Mouse (Mus musculus) limb, embryonic 15.5 days (tissue): ENCODE data around the gene Npw. TPM values are rescaled to one million over a fixed set of nuclear protein-coding genes. Genes with fewer than 3 reads are reported as not detected.

ENCODE experiments used
- ATAC-seq: fragments of 200-750 bp; cut with Nextera tagmentation; 2 replicates; pipeline ENCODE4 v1.8.0; 2017; ENCODE audit warnings: low read depth, moderate TSS enrichment; ENCODE audit not compliant: insufficient number of reproducible peaks, low FRiP score, low TSS enrichment
- H3K27ac ChIP-seq: fragments of 300-500 bp; sonication (generic); 2 replicates; pipeline ENCODE4 v1.5.1; 2015; ENCODE audit warnings: moderate library complexity, mild to moderate bottlenecking, inconsistent platforms
- H3K27me3 ChIP-seq: fragments of 300-500 bp; sonication (generic); 2 replicates; pipeline ENCODE4 v1.6.1; 2015; ENCODE audit warnings: inconsistent platforms
- H3K36me3 ChIP-seq: fragments of 300-500 bp; sonication (generic); 2 replicates; pipeline ENCODE4 v1.6.1; 2015; ENCODE audit warnings: inconsistent platforms
- H3K4me1 ChIP-seq: fragments of 300-500 bp; sonication (generic); 2 replicates; pipeline ENCODE4 v1.6.1; 2015; ENCODE audit warnings: inconsistent platforms
- H3K4me2 ChIP-seq: fragments of 300-500 bp; sonication (generic); 2 replicates; pipeline ENCODE4 v1.6.1; 2015; ENCODE audit warnings: mild to moderate bottlenecking, inconsistent platforms
- H3K4me3 ChIP-seq: fragments of 300-500 bp; sonication (generic); 2 replicates; pipeline ENCODE4 v1.5.1; 2015; ENCODE audit warnings: mild to moderate bottlenecking, inconsistent platforms
- H3K9ac ChIP-seq: fragments of 300-500 bp; sonication (generic); 2 replicates; pipeline ENCODE4 v1.6.1; 2015; ENCODE audit warnings: inconsistent platforms
- H3K9me3 ChIP-seq: fragments of 300-500 bp; sonication (generic); 2 replicates; pipeline ENCODE4 v1.6.1; 2016; ENCODE audit warnings: inconsistent platforms
- WGBS: fragments of 180-500 bp; shearing (Covaris S2); methylation state at CpG from one replicate; pipeline ENCODE4 v1.1.7; 2015; 5-methylcytosine and 5-hydroxymethylcytosine counted together
- polyA plus RNA-seq: library from polyadenylated mRNA; unstranded; fragments of >200 nt; fragmentation: Nextera tagmentation; extraction: Ambion mirVana; gene quantifications from 2 replicates; pipeline ENCODE4 v1.2.1, GENCODE M21; 2015

Gene Npw
- polyA plus RNA-seq, 1 experiment from 2014 or later, result not detected

DNA sequence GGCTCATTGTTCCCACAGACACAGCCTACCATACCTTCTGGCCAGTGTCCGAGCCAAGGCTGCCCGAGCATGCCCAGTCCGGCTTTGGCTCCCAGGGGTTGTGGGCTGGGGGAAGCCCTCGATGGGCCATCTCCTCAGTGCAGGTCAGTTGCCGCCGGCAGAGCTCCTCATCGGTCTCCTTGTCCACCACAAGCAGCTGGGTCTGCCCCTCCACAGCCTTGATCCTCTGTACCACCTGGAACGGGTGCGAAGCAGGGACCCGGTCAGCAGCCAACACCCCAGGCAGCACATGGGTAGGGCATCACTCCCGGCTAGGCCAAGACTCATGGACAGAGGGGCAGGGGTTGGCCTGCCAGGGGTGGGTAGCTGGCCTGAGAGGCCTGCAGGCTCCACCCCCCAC is 10.8 kb downstream of the Npw start:
- H3K4me3 ChIP-seq, result no peak overlapping the region
- peaks cover 13% of the 10 kb centered on the region; the same call in 1 of the 2 replicates for H3K36me3 ChIP-seq
- 75% methylated on average over 11 of the region's 11 CpGs for WGBS
- no peaks in the 10 kb centered on the region for H3K27me3 ChIP-seq
- H3K4me2 ChIP-seq, result 0 out of 2 replicates have a peak overlapping the region, but pooled peaks have one; percentile 7
- ATAC-seq, result no peak
- H3K27ac ChIP-seq, result peak overlapping the region; percentile 22; the same call in 1 of the 2 replicates
- H3K9ac ChIP-seq, result peak overlapping the region; percentile 10; the same call in 1 of the 2 replicates
- H3K9me3 ChIP-seq, result no peaks in the 10 kb centered on the region
- H3K4me1 ChIP-seq, result peaks cover 60% of the 10 kb centered on the region

DNA sequence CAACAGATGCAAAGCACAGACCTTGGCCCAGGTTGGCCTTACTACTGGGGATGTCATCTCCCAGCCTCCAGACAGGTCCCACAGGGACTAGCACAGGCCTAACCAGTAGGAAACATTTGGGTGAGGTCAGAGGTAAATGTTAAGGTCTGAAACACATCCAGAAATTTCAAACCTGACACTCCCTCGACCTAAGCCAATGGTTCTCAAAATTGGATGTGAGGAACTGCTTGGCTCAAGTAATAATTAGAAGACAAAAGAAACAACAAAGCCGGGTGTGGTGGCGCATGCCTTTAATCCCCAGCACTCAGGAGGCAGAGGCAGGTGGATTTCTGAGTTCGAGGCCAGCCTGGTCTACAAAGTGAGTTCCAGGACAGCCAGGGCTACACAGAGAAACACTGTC is 11.9 kb downstream of the Npw start:
- no peak for ATAC-seq
- H3K4me3 ChIP-seq, result no peak overlapping the region
- no peak overlapping the region for H3K9ac ChIP-seq
- peaks cover 21% of the 10 kb centered on the region for H3K36me3 ChIP-seq
- H3K27ac ChIP-seq, result no peak overlapping the region
- peaks cover 60% of the 10 kb centered on the region for H3K4me1 ChIP-seq
- no peak overlapping the region for H3K4me2 ChIP-seq
- no peaks in the 10 kb centered on the region for H3K9me3 ChIP-seq
- 79% methylated on average over 4 of the region's 4 CpGs for WGBS
- H3K27me3 ChIP-seq, result no peaks in the 10 kb centered on the region

DNA sequence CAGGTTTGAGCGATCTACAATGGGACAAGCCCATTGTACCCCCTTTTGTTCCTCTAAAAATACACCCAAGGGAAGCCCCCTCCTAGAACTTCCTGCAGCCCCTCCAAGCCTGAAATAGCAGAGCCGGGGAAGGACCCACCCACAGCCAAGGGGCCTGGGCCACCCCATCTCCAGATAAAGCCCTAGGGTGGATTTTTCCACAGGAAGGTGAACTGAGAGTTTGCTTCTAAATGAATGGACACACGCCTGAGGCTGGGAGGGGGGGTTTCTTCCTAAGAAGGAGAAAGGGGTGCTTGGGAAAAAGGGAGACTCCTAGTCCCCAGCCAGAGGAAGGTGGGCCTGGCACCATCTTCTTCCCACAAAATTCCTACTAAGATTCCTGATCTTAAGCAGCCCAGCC is 12.3 kb downstream of the Npw start:
- no peak for ATAC-seq
- Histone ChIP-seq H3K4me3 (no peak overlapping the region), H3K9ac (no peak overlapping the region), H3K36me3 (peaks cover 23% of the 10 kb centered on the region), H3K27me3 (no peaks in the 10 kb centered on the region), H3K4me2 (no peak overlapping the region), H3K9me3 (no peaks in the 10 kb centered on the region), H3K4me1 (peaks cover 60% of the 10 kb centered on the region), H3K27ac (peak overlapping the region; percentile 81; the same call in 1 of the 2 replicates)
- 76% methylated on average over 3 of the region's 3 CpGs for WGBS

DNA sequence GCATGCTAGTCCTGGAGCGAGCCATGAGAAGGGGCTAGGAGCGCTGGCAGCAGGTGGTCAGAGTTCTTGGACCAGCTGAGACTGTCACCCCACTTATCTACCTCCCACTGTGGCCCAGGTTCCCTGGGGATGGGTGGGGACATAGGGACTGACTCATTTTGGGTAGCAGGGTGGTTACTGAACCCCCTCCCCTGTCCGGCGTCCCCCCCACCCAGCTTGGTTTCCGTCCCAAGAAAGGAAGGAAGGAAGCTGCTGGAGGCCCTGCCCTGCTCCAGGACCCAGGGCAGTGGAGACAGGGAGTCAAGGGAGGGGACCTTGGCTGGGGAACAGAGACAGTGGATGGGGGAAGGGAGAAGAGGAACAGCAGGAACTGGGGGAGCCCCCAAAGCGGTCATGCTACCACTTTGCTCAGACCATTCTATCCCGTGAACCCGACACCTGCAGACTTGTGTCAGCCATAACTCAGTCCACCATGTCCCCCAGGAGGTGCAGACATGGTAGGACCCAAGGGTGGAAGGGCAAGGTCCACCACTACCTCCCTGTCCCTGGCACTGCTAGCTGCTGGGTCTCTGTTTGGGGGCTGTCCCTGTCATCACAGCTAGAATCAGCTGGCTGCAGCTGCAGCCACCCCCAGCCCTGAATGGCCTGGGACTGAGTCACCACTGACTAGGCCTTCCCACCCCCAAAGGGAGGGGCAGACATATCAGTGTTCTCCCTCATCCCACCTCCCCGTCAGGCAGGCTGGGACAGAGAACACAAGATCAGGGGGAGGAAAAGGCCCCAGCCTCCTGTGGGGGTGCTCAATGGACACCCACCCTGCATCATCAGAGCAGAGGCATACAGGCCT is 13.2 kb downstream of the Npw start:
- no peak overlapping the region for H3K9ac ChIP-seq
- no peak for ATAC-seq

DNA sequence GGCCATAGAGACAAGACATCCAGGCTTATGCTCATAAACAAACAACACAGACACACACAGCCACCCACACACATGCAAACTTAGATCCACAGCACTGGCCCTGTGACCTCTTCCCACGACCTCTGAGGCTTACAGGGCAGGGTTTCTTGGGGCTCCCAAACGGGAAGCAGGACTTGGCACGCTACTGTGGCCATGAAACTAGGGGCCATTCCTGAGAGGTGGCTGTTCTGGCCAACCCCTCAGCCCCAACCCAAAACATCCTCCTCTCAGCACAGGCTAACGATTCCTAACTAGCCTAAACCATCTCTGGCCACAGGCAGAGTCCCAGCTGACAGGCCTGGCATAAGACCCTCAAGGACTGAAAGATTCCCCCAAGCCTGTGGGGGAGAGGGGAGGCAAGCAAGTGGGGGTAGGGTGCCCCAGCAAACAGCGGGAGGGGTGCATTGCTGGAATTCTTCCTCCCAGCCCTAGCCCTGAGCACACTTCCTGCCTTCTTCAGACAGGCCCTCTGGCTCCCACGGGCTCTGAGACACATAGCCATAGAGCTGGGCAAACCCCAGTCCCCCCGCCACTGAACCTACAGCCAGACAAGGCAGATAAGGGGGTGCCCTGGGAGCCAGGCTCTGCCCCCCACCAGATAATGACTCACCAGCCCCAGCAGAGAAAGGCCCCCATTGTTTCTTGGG is 14.1 kb downstream of the Npw start:
- Histone ChIP-seq H3K9ac (no peak overlapping the region), H3K4me3 (no peak overlapping the region), H3K27me3 (no peaks in the 10 kb centered on the region), H3K9me3 (no peaks in the 10 kb centered on the region), H3K36me3 (peaks cover 31% of the 10 kb centered on the region), H3K4me2 (no peak overlapping the region), H3K4me1 (peaks cover 63% of the 10 kb centered on the region), H3K27ac (peak overlapping the region; percentile 81)
- 30% methylated on average over 7 of the region's 7 CpGs for WGBS
- no peak for ATAC-seq

More for the DNA sequence above, 13.2 kb downstream of the Npw start:
- H3K4me1 ChIP-seq, result peaks cover 63% of the 10 kb centered on the region
- H3K27ac ChIP-seq, result peak overlapping the region; percentile 81
- peaks cover 31% of the 10 kb centered on the region for H3K36me3 ChIP-seq
- H3K4me2 ChIP-seq, result no peak overlapping the region
- WGBS, result 73% methylated on average over 9 of the region's 9 CpGs
- no peaks in the 10 kb centered on the region for H3K9me3 ChIP-seq
- H3K4me3 ChIP-seq, result no peak overlapping the region
- no peaks in the 10 kb centered on the region for H3K27me3 ChIP-seq

DNA sequence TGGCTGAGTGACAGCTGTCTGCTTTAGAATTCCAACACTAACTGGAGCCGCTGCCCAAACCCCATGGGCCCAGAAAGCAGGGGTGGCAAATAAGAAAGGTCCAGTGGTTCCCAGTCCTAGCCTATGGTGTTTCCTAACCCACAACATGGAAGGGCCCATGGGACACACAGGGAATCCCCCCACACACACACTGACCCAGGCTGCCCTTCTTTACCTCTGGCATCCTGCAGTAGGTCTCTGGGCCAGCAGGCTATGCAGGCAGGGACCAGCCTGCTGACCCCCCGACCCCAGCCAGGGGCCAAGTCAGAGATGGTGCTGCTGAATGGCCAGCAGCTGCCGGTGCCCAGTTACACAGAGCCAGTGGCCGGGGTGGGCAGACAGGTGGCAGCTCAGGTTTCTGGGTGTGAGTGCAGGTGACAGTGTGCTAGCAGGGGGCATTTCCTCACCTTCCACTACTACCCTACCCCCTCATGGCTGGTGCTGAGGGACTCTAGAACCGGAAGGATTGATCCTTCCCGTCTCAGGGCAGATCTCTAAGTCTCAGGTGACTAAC is 15.4 kb downstream of the Npw start:
- Histone ChIP-seq H3K4me1 (peaks cover 64% of the 10 kb centered on the region), H3K9ac (no peak overlapping the region), H3K4me2 (no peak overlapping the region), H3K9me3 (no peaks in the 10 kb centered on the region), H3K27ac (no peak overlapping the region), H3K4me3 (no peak overlapping the region), H3K36me3 (peaks cover 36% of the 10 kb centered on the region), H3K27me3 (no peaks in the 10 kb centered on the region)
- ATAC-seq, result no peak
- 59% methylated on average over 6 of the region's 6 CpGs for WGBS

DNA sequence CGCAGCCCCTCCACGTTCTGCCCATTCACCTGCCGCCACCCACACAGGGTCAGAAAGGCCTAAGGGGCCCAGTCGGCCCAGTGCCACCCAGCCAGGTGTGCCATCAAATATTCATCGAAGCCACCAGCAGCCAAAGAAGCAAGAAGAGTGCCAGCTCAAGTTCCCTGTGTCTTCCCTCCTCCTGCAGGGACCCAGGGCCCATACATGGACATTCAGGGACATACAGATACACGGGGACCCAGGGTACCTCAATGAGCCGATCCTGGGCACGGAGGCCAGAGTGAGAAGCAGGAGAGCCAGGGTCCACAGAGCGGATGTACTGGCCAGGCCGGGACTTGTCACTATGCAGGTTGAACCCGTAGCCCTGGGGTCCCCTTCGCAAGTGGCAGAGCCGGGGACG is 16.3 kb downstream of the Npw start:
- no peak for ATAC-seq
- Histone ChIP-seq H3K4me3 (no peak overlapping the region), H3K4me1 (peaks cover 59% of the 10 kb centered on the region), H3K9ac (no peak overlapping the region), H3K36me3 (peaks cover 31% of the 10 kb centered on the region), H3K9me3 (no peaks in the 10 kb centered on the region), H3K27me3 (no peaks in the 10 kb centered on the region), H3K27ac (no peak overlapping the region), H3K4me2 (no peak overlapping the region)
- 92% methylated on average over 14 of the region's 14 CpGs for WGBS

DNA sequence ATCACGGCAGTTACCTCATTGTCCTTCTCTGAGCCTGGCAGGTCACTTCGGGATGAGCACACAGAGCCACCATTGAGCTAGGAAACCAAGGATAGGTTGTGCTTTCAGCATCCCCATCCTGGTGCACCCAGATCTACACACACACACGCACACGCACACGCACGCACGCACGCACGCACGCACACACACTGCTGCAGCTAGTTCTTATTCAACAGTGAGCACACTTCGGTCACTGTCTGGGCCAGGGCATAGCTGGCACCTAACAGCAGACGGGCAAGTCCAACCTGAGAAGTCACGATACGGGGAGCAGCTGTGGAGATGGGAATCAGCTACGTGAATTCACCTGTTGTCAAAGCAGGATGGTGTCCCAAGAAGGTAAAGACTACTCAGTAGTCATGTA is 17.7 kb downstream of the Npw start:
- Histone ChIP-seq H3K4me2 (no peak overlapping the region), H3K9ac (no peak overlapping the region), H3K27ac (peak overlapping the region; percentile 93), H3K4me1 (peaks cover 52% of the 10 kb centered on the region), H3K27me3 (no peaks in the 10 kb centered on the region), H3K4me3 (no peak overlapping the region), H3K36me3 (peaks cover 34% of the 10 kb centered on the region), H3K9me3 (no peaks in the 10 kb centered on the region)
- 92% methylated on average over 15 of the region's 15 CpGs for WGBS
- ATAC-seq, result no peak

DNA sequence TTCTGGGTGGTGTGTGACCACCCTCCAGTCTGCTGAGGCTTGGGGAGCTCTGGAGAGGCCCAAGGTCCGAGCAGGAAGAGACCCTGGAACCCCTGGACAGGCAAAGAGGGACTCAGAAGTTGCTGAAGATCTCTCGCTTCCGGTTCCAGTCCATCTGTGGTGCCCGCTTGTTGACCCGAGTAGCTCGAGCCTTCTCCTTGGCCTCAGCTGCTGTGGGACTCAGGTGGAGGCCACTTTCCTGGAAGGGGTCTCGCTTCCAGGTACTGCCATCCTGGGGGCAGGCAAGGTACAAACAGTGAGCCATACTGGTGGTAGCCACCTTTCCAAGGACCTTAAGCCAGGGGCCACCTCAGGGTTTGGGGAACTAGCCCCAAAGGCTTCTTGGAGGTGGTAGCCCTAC is 18.1 kb downstream of the Npw start:
- Histone ChIP-seq H3K4me3 (no peak overlapping the region), H3K9me3 (no peaks in the 10 kb centered on the region)

DNA sequence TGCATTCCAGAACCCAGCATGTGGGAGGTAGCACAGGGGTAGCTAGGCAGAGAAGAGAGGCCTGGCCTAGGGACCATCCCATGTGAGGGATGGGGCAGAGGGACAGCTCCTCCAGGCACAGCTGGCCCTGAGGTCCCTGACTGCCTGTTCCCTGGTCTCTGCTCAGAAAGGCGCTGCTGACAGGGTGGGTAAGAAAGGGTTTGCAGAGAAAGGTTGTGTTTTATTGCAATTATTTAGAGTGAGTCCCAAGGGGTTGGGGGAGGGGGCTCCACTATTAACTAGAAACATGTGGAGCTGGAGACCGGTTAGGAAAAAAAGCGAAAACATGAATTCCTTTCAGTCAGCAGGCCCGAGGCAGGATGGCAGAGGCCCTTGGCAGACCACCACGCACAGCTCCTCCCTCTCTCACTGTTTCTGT is 18.7 kb downstream of the Npw start:
- Histone ChIP-seq H3K4me3 (no peak overlapping the region), H3K4me1 (peaks cover 50% of the 10 kb centered on the region), H3K9me3 (no peaks in the 10 kb centered on the region), H3K27ac (peak overlapping the region; percentile 93), H3K9ac (peak overlapping the region; percentile 18; the same call in 1 of the 2 replicates), H3K27me3 (no peaks in the 10 kb centered on the region), H3K4me2 (peak overlapping the region; percentile 17; the same call in 1 of the 2 replicates), H3K36me3 (peaks cover 30% of the 10 kb centered on the region)
- WGBS, result 13% methylated on average over 5 of the region's 5 CpGs
- peak; percentile 27 for ATAC-seq

More for the DNA sequence above, 18.1 kb downstream of the Npw start:
- 81% methylated on average over 7 of the region's 7 CpGs for WGBS
- Histone ChIP-seq H3K27me3 (no peaks in the 10 kb centered on the region), H3K4me2 (0 out of 2 replicates have a peak overlapping the region, but pooled peaks have one; percentile 17), H3K36me3 (peaks cover 34% of the 10 kb centered on the region), H3K4me1 (peaks cover 51% of the 10 kb centered on the region), H3K27ac (peak overlapping the region; percentile 93), H3K9ac (0 out of 2 replicates have a peak overlapping the region, but pooled peaks have one; percentile 18)
- no peak for ATAC-seq

DNA sequence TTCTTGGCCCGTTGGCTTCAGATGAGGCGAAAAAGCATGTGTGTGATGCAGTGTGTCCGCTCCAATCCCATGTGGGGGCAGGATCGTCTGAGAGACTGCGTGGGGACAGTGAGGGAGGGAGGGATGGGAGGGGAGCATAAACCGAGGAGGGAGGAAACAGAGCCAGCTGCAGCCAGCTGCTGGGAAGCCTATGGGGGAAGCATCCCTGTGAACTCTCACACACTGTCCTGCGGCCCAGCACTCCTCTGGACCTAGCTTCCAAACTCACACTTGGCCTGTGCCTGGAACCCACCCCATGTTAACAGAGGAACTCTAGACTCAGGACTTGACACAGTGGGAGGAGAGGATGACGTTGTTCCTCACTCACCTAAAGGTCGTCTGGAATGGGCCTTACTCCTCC is 19.4 kb downstream of the Npw start:
- H3K4me1 ChIP-seq, result peaks cover 47% of the 10 kb centered on the region
- H3K4me2 ChIP-seq, result no peak overlapping the region
- H3K27me3 ChIP-seq, result no peaks in the 10 kb centered on the region
- H3K4me3 ChIP-seq, result no peak overlapping the region
- peaks cover 28% of the 10 kb centered on the region for H3K36me3 ChIP-seq
- H3K9ac ChIP-seq, result no peak overlapping the region
- H3K9me3 ChIP-seq, result no peaks in the 10 kb centered on the region
- H3K27ac ChIP-seq, result peak overlapping the region; percentile 93
- 0 out of 2 replicates have a peak, but pooled peaks have one; percentile 37 for ATAC-seq
- WGBS, result 32% methylated on average over 9 of the region's 9 CpGs
